Mouse (Mus musculus) midbrain, embryonic 14.5 days (tissue): ENCODE results near the gene Aldh9a1. TPM values are rescaled to one million over a fixed set of nuclear protein-coding genes. Genes with fewer than 3 reads are reported as not detected.
A peak's percentile ranks its signal among the peaks of the same experiment; 100 is the strongest.

Source experiments
- ATAC-seq: fragments of 200-750 bp; cut with Nextera tagmentation; 2 replicates; pipeline ENCODE4 v1.8.0; 2017; ENCODE audit warnings: moderate number of reproducible peaks, moderate library complexity; ENCODE audit not compliant: low FRiP score, low TSS enrichment
- DNase-seq: peaks from one replicate; pipeline ENCODE4 v3.0.0-alpha.2; 2015
- H3K27ac ChIP-seq: fragments of 300-500 bp; sonication (generic); replicated peaks from 2 replicates; pipeline ENCODE4 v1.5.1; 2014; ENCODE audit warnings: mild to moderate bottlenecking, low read depth, low read length, moderate library complexity
- H3K27me3 ChIP-seq: fragments of 300-500 bp; sonication (generic); 2 replicates; pipeline ENCODE4 v1.6.1; 2014; ENCODE audit warnings: low read length, control low read depth, mixed read lengths; ENCODE audit not compliant: control insufficient read depth, insufficient read depth
- H3K36me3 ChIP-seq: fragments of 300-500 bp; sonication (generic); 2 replicates; pipeline ENCODE4 v1.6.1; 2014; ENCODE audit warnings: low read length, control low read depth; ENCODE audit not compliant: control insufficient read depth, insufficient read depth
- H3K4me1 ChIP-seq: fragments of 300-500 bp; sonication (generic); 2 replicates; pipeline ENCODE4 v1.6.1; 2014; ENCODE audit warnings: mild to moderate bottlenecking, antibody characterized with exemption, low read length, control low read depth; ENCODE audit not compliant: control insufficient read depth, insufficient read depth
- H3K4me2 ChIP-seq: fragments of 300-500 bp; sonication (generic); 2 replicates; pipeline ENCODE4 v1.6.1; 2014; ENCODE audit warnings: mild to moderate bottlenecking, low read length, moderate library complexity
- H3K4me3 ChIP-seq: fragments of 300-500 bp; sonication (generic); replicated peaks from 2 replicates; pipeline ENCODE4 v1.5.1; 2014; ENCODE audit warnings: low read depth, low read length
- H3K9ac ChIP-seq: fragments of 300-500 bp; sonication (generic); replicated peaks from 2 replicates; pipeline ENCODE4 v1.6.1; 2014; ENCODE audit warnings: mild to moderate bottlenecking, low read length, moderate library complexity
- H3K9me3 ChIP-seq: fragments of 300-500 bp; sonication (generic); 2 replicates; pipeline ENCODE4 v1.6.1; 2016; ENCODE audit warnings: low read length, control low read depth, mixed read lengths; ENCODE audit not compliant: control insufficient read depth
- WGBS: fragments of 180-500 bp; shearing (Covaris S2); extraction: QIAGEN DNeasy Blood & Tissue Kit; methylation state at CpG from one replicate; pipeline ENCODE4 v1.1.7; 2014; 5-methylcytosine and 5-hydroxymethylcytosine counted together
- polyA plus RNA-seq: library from polyadenylated mRNA; unstranded; fragments of >200 nt; fragmentation: Nextera tagmentation; extraction: Ambion mirVana; gene quantifications from 2 replicates; pipeline ENCODE4 v1.2.1, GENCODE M21; 2014

Aldh9a1 gene
- polyA plus RNA-seq, 1 experiment from 2014 or later = 28.6 TPM

DNA sequence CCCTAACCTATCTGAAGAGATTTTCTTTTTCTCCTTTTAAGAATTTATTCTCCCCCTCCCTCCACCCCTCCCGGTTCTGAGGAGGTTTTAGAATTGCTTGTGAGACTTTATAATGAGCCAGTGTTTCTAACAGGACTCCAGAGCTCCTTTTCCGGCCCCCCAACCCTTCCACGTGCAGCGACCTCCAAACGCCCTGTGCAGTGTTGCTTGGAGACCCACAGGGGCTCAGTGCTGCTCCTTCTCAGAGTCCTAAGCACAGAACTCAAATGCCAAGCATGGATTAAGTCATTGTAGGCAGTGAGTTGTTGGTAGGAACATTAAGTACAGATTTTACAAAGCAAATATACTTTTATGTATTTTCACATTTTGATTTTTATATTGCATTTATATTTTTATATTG lies 13.5 kb downstream of the Aldh9a1 start:
- H3K4me2 ChIP-seq = no peak overlapping the region
- 50% methylated on average over 5 of the region's 5 CpGs for WGBS
- H3K36me3 ChIP-seq = peaks cover 19% of the 10 kb centered on the region
- no peak for ATAC-seq
- H3K9me3 ChIP-seq = no peaks in the 10 kb centered on the region
- no peak overlapping the region for H3K9ac ChIP-seq
- no peak overlapping the region for H3K4me3 ChIP-seq
- H3K27me3 ChIP-seq = no peaks in the 10 kb centered on the region
- DNase-seq = no peak
- H3K27ac ChIP-seq = no peak overlapping the region
- no peaks in the 10 kb centered on the region for H3K4me1 ChIP-seq

GRCm38 (mm10) chr1:167365808-167366207 lies 16.0 kb downstream of the Aldh9a1 start:
- 95% methylated on average over 7 of the region's 7 CpGs for WGBS
- Histone ChIP-seq H3K27ac (no peak overlapping the region), H3K9me3 (no peaks in the 10 kb centered on the region), H3K4me1 (no peaks in the 10 kb centered on the region), H3K9ac (no peak overlapping the region), H3K27me3 (no peaks in the 10 kb centered on the region), H3K4me2 (no peak overlapping the region), H3K36me3 (peaks cover 22% of the 10 kb centered on the region), H3K4me3 (no peak overlapping the region)
- ATAC-seq (no peak), DNase-seq (no peak)

- Histone ChIP-seq H3K4me3 (no peak overlapping the region), H3K9me3 (no peaks in the 10 kb centered on the region), H3K9ac (no peak overlapping the region), H3K27me3 (no peaks in the 10 kb centered on the region), H3K4me2 (no peak overlapping the region), H3K4me1 (no peaks in the 10 kb centered on the region), H3K27ac (no peak overlapping the region), H3K36me3 (peaks cover 23% of the 10 kb centered on the region)
- 91% methylated on average over 6 of the region's 6 CpGs for WGBS
- no peak for DNase-seq
- ATAC-seq = no peak
Observed at GRCm38 (mm10) chr1:167366621-167367020, 16.8 kb downstream of the Aldh9a1 start.

DNA sequence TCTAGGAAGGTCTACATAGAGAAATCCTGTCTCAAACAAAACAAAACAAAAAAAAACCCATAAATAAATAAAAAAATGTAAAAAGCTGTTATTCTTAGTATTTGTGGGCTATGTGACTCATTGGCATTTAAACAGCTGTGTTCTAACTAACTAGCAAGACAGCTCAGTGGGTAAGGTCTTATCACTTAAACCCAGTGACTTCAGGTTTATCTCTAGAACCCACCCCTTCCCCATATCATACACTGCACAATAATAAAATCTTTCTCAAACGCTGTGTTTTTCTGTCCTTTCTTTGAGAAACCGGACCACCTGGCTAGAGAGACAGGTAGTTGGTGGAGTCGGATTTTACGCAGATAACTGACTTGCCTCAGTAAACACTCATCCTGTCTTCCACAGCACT lies 18.2 kb downstream of the Aldh9a1 start:
- no peaks in the 10 kb centered on the region for H3K4me1 ChIP-seq
- 87% methylated on average over 4 of the region's 4 CpGs for WGBS
- peaks cover 19% of the 10 kb centered on the region; the same call in 1 of the 2 replicates for H3K36me3 ChIP-seq
- H3K4me3 ChIP-seq = no peak overlapping the region
- H3K27ac ChIP-seq = no peak overlapping the region
- no peaks in the 10 kb centered on the region for H3K9me3 ChIP-seq
- no peaks in the 10 kb centered on the region for H3K27me3 ChIP-seq
- DNase-seq (no peak), ATAC-seq (no peak)
- H3K4me2 ChIP-seq = no peak overlapping the region
- no peak overlapping the region for H3K9ac ChIP-seq

DNA sequence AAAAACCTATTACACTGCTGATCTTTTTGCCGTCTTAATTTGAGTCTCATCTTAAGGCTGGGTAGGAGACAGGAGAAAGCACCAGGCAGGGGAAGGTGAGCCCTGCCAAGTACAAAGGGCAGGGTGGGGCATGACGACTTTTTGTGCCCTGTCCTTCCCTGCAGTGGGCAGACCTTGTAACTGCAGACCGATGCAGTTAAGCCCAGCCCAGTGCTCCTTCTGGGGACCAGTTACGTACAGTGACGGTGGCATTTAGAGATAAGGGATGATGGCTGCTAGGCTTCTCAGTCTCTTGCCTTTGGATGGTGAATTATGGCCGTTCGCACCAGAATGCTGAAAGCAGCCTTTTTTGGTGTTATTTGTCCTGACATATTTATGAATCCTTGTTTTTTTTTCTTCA lies 18.7 kb downstream of the Aldh9a1 start:
- Histone ChIP-seq H3K27me3 (no peaks in the 10 kb centered on the region), H3K4me1 (no peaks in the 10 kb centered on the region), H3K4me2 (no peak overlapping the region), H3K9me3 (no peaks in the 10 kb centered on the region), H3K36me3 (peaks cover 19% of the 10 kb centered on the region; the same call in 1 of the 2 replicates), H3K9ac (no peak overlapping the region), H3K27ac (no peak overlapping the region), H3K4me3 (no peak overlapping the region)
- DNase-seq (no peak), ATAC-seq (no peak)
- WGBS = 84% methylated on average over 7 of the region's 7 CpGs

DNA sequence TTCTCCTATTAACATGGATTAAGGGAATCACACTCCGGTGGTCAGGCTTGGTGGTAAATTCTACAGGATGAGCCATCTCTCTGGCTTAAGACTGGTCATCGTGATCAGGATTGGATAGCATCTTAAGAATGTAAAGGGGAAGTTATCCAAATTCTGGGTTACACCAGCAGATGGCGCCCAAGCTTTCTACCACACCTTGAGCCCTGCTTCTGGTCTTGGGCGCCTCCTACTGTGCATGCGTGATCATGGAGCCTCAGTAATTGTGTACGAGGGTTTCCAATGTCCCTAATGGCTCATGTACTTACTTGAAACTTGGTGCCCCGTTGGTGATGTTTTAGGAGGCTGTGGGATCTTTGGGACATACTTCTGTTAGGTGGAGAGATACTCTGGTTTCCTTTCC lies 20.1 kb downstream of the Aldh9a1 start:
- ATAC-seq = no peak
- 9% methylated on average over 7 of the region's 7 CpGs for WGBS
- no peaks in the 10 kb centered on the region for H3K27me3 ChIP-seq

DNA sequence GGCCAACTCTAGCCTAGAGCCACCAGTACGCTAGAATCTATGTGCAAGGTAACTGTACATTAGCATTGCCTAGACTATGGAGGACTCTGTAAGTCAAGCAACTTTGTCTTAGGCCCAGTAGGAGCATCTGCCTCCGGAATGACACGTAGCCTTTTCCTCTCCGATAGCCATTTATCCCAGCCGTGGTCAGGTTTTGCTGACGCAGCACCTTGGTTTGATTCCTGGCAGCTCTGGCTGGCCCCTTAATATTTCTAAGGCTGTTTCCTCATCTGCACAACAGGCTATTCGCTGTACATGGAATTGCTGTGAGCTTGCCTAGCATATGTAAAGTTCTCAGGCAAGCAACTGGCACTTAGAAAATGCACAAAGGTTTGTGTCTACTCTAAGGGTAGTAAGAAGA lies 22.9 kb downstream of the Aldh9a1 start:
- Histone ChIP-seq H3K27me3 (no peaks in the 10 kb centered on the region), H3K4me2 (no peak overlapping the region), H3K9me3 (no peaks in the 10 kb centered on the region), H3K27ac (no peak overlapping the region), H3K4me3 (no peak overlapping the region), H3K4me1 (0 out of 2 replicates have a peak, but pooled peaks cover 2% of the 10 kb centered on the region), H3K36me3 (peaks cover 23% of the 10 kb centered on the region), H3K9ac (no peak overlapping the region)
- DNase-seq = no peak
- 94% methylated on average over 7 of the region's 7 CpGs for WGBS
- no peak for ATAC-seq

More for the DNA sequence above, 20.1 kb downstream of the Aldh9a1 start:
- DNase-seq = peak; percentile 86
- Histone ChIP-seq H3K4me2 (no peak overlapping the region), H3K27ac (no peak overlapping the region), H3K36me3 (peaks cover 19% of the 10 kb centered on the region; the same call in 1 of the 2 replicates), H3K9ac (no peak overlapping the region), H3K9me3 (no peaks in the 10 kb centered on the region), H3K4me3 (no peak overlapping the region), H3K4me1 (0 out of 2 replicates have a peak, but pooled peaks cover 2% of the 10 kb centered on the region)

- Histone ChIP-seq H3K4me1 (0 out of 2 replicates have a peak, but pooled peaks cover 2% of the 10 kb centered on the region), H3K9ac (no peak overlapping the region), H3K4me3 (no peak overlapping the region), H3K4me2 (no peak overlapping the region), H3K27me3 (no peaks in the 10 kb centered on the region), H3K27ac (no peak overlapping the region), H3K9me3 (no peaks in the 10 kb centered on the region), H3K36me3 (peaks cover 19% of the 10 kb centered on the region)
- ATAC-seq = no peak
- peak; percentile 51 for DNase-seq
- 18% methylated on average over 15 of the region's 15 CpGs for WGBS
Observed at GRCm38 (mm10) chr1:167374003-167374784, 24.4 kb downstream of the Aldh9a1 start.

DNA sequence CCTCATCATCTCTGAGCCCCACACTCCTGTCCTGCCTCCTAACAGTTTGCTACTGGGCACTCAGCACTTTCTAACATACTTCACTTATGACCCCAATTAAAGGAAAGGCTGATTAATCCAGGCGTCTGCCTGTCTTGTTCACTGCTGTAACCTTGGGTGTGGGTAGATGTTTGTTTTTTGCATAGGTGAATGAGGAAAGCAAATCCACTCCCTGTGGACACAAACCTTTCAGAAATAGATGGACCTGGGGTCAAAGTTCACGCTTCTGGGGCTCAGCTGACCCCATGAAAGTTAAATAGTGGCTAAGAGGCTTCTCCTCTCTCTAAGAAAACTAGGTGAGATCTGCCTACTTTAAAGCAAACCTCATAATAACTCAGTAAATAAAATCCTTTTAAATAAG lies 25.2 kb downstream of the Aldh9a1 start:
- Histone ChIP-seq H3K4me2 (no peak overlapping the region), H3K36me3 (peaks cover 19% of the 10 kb centered on the region), H3K9me3 (no peaks in the 10 kb centered on the region), H3K4me1 (0 out of 2 replicates have a peak, but pooled peaks cover 2% of the 10 kb centered on the region), H3K27me3 (no peaks in the 10 kb centered on the region), H3K9ac (no peak overlapping the region), H3K27ac (no peak overlapping the region), H3K4me3 (no peak overlapping the region)
- ATAC-seq (no peak), DNase-seq (no peak)
- 52% methylated on average over 2 of the region's 2 CpGs for WGBS
